Mouse (Mus musculus) intestine, postnatal 0 days (tissue): ENCODE measurements around the gene Maats1. TPM values are rescaled to one million over a fixed set of nuclear protein-coding genes. Genes with fewer than 3 reads are reported as not detected.

Experiments used
- ATAC-seq: fragments of 200-750 bp; cut with Nextera tagmentation; 2 replicates; pipeline ENCODE4 v1.8.0; 2017; ENCODE audit warnings: mild to moderate bottlenecking, moderate TSS enrichment, moderate library complexity
- H3K27ac ChIP-seq: fragments of 300-500 bp; sonication (generic); 2 replicates; pipeline ENCODE4 v1.5.1; 2014; ENCODE audit warnings: mild to moderate bottlenecking, low read depth, low read length, moderate library complexity
- H3K27me3 ChIP-seq: fragments of 300-500 bp; sonication (generic); replicated peaks from 2 replicates; pipeline ENCODE4 v1.6.1; 2014; ENCODE audit warnings: low read length, mixed read lengths; ENCODE audit not compliant: control insufficient read depth, insufficient read depth
- H3K36me3 ChIP-seq: fragments of 300-500 bp; sonication (generic); 2 replicates; pipeline ENCODE4 v1.6.1; 2014; ENCODE audit warnings: mild to moderate bottlenecking, moderate library complexity; ENCODE audit not compliant: control insufficient read depth, insufficient read depth
- H3K4me1 ChIP-seq: fragments of 300-500 bp; sonication (generic); replicated peaks from 2 replicates; pipeline ENCODE4 v1.6.1; 2014; ENCODE audit warnings: antibody characterized with exemption, low read length, mixed read lengths; ENCODE audit not compliant: control insufficient read depth, insufficient read depth
- H3K4me2 ChIP-seq: fragments of 300-500 bp; sonication (generic); replicated peaks from 2 replicates; pipeline ENCODE4 v1.6.1; 2014; ENCODE audit warnings: low read depth, mild to moderate bottlenecking, moderate library complexity
- H3K4me3 ChIP-seq: fragments of 300-500 bp; sonication (generic); 2 replicates; pipeline ENCODE4 v1.5.1; 2014; ENCODE audit warnings: low read depth, low read length
- H3K9ac ChIP-seq: fragments of 300-500 bp; sonication (generic); 2 replicates; pipeline ENCODE4 v1.6.1; 2014; ENCODE audit warnings: mild to moderate bottlenecking, low read depth, low read length
- H3K9me3 ChIP-seq: fragments of 300-500 bp; sonication (generic); 2 replicates; pipeline ENCODE4 v1.6.1; 2016; ENCODE audit warnings: mixed run types; ENCODE audit not compliant: control insufficient read depth
- CTCF ChIP-seq: sonication (generic); IDR thresholded peaks from 2 replicates; pipeline ENCODE4 v1.5.1; 2016; ENCODE audit warnings: low read depth, mild to moderate bottlenecking, control low read depth, antibody characterized with exemption, moderate library complexity
- WGBS: fragments of 180-500 bp; shearing (Covaris S2); extraction: QIAGEN DNeasy Blood & Tissue Kit; methylation state at CpG from one replicate; pipeline ENCODE4 v1.1.7; 2014; 5-methylcytosine and 5-hydroxymethylcytosine counted together
- polyA plus RNA-seq: library from polyadenylated mRNA; unstranded; fragments of >200 nt; fragmentation: Nextera tagmentation; extraction: Ambion mirVana; gene quantifications from 2 replicates; pipeline ENCODE4 v1.2.1, GENCODE M21; 2015

Gene Maats1
- polyA plus RNA-seq, 1 experiment from 2014 or later = 1.0 TPM

- TF ChIP-seq CTCF = peak; percentile 79
- peak overlapping the region; percentile 96 for H3K27ac ChIP-seq
- peak overlapping the region; percentile 57 for H3K4me2 ChIP-seq
- H3K4me3 ChIP-seq = no peak overlapping the region
- no peaks in the 10 kb centered on the region for H3K36me3 ChIP-seq
- ATAC-seq = peak; percentile 62
- no peaks in the 10 kb centered on the region for H3K9me3 ChIP-seq
- WGBS = 16% methylated on average over 5 of the region's 5 CpGs
- H3K27me3 ChIP-seq = no peaks in the 10 kb centered on the region
- peaks cover 4% of the 10 kb centered on the region; the same call in 1 of the 2 replicates for H3K4me1 ChIP-seq
- peak overlapping the region; percentile 34; the same call in 1 of the 2 replicates for H3K9ac ChIP-seq
These were observed 46.5 kb downstream of the Maats1 start for GRCm38 (mm10) chr16:38295349-38295930.

- 26% methylated on average over 7 of the region's 7 CpGs for WGBS
- Histone ChIP-seq H3K4me3 (peak within 1 kb of the TSS; percentile 54), H3K27me3 (no peaks in the 10 kb centered on the region), H3K9me3 (no peaks in the 10 kb centered on the region), H3K36me3 (no peaks in the 10 kb centered on the region), H3K4me2 (peak within 1 kb of the TSS; percentile 57), H3K9ac (peak within 1 kb of the TSS; percentile 70), H3K4me1 (peaks cover 4% of the 10 kb centered on the region; the same call in 1 of the 2 replicates), H3K27ac (peak within 1 kb of the TSS; percentile 96)
- peak; percentile 93 for ATAC-seq
- TF ChIP-seq CTCF = no peak
These were observed 47.1 kb downstream of the Maats1 start, which contains the start of gene Nr1i2 for GRCm38 (mm10) chr16:38294685-38295348. TSS of gene Nr1i2 (minus strand) at chr16:38294824.

DNA sequence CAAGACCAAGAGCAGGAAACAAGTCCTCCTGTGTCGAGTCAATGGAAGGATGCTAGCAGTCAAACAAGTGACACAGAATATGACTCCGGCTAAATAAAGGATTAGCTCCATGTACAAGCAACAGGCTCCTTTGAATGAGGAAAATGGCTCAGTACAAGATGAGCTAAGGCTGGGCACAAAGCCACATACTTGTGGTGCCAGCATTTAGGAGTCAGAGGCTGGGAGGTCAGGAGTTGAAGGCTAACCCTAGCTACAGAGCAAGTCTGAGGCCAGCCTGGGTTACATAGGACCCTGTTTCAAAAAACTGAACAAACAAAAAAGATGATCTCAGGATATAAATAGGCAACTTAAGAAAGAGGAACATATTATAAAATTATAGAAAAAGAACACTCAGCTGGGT is 51.8 kb downstream of the Maats1 start:
- TF ChIP-seq CTCF = no peak
- H3K4me2 ChIP-seq = peak overlapping the region; percentile 57; the same call in 1 of the 2 replicates
- H3K4me1 ChIP-seq = 0 out of 2 replicates have a peak, but pooled peaks cover 4% of the 10 kb centered on the region
- no peaks in the 10 kb centered on the region for H3K36me3 ChIP-seq
- no peak overlapping the region for H3K9ac ChIP-seq
- peak overlapping the region; percentile 15; the same call in 1 of the 2 replicates for H3K27ac ChIP-seq
- H3K9me3 ChIP-seq = no peaks in the 10 kb centered on the region
- H3K4me3 ChIP-seq = no peak overlapping the region
- no peak for ATAC-seq
- WGBS = 62% methylated on average over 2 of the region's 2 CpGs
- no peaks in the 10 kb centered on the region for H3K27me3 ChIP-seq

GRCm38 (mm10) chr16:38288851-38289250 is 53.1 kb downstream of the Maats1 start:
- Histone ChIP-seq H3K4me3 (no peak overlapping the region), H3K27me3 (no peaks in the 10 kb centered on the region), H3K4me2 (peak overlapping the region; percentile 24), H3K36me3 (no peaks in the 10 kb centered on the region), H3K27ac (peak overlapping the region; percentile 87), H3K9ac (0 out of 2 replicates have a peak overlapping the region, but pooled peaks have one; percentile 3), H3K4me1 (0 out of 2 replicates have a peak, but pooled peaks cover 4% of the 10 kb centered on the region), H3K9me3 (no peaks in the 10 kb centered on the region)
- ATAC-seq = peak; percentile 70
- WGBS = 15% methylated on average over 6 of the region's 6 CpGs
- no peak for TF ChIP-seq CTCF

DNA sequence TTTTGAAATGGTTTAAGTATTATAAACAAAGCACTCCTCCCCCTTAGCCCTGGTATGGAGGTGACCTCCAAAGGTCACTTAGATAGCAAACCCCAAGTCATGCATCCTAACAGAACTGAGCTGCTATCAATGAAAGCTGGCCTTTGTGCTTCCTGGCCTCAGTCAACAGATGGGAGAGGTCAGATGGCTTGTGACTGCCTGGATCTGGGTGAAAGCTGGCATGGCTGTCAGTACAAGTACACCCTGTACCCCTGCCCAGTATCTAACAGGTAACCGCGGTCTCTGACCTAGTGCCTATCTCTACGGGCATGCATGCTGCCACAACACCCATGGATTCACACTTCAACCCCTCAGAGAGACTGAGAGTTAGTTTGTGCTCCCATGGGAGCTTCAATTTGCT is 54.2 kb downstream of the Maats1 start:
- peak; percentile 66 for ATAC-seq
- H3K36me3 ChIP-seq = no peaks in the 10 kb centered on the region
- no peaks in the 10 kb centered on the region for H3K9me3 ChIP-seq
- no peak for TF ChIP-seq CTCF
- peak overlapping the region; percentile 24 for H3K4me2 ChIP-seq
- H3K27me3 ChIP-seq = no peaks in the 10 kb centered on the region
- 39% methylated on average over 3 of the region's 3 CpGs for WGBS
- H3K9ac ChIP-seq = 0 out of 2 replicates have a peak overlapping the region, but pooled peaks have one; percentile 13
- H3K4me3 ChIP-seq = no peak overlapping the region
- 0 out of 2 replicates have a peak, but pooled peaks cover 4% of the 10 kb centered on the region for H3K4me1 ChIP-seq
- H3K27ac ChIP-seq = peak overlapping the region; percentile 87

DNA sequence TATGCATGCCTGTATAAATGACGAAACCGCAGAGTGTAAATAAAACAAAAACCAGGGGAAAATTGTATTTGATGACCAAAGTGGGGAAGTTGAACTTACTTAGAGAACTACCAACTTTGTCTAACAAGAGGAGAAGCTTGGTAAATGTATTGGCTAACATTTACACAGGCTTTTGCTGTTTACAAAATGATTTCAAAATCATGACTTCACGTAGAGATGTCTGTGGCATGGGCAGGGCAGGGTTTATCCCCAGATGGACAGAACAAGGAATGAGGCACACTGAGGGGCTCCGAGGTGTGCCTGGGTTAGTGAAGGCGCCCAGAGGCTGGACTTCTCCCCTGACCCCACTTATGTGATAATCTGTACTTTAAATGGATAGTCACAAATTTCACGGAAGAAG is 54.6 kb downstream of the Maats1 start:
- TF ChIP-seq CTCF = no peak
- Histone ChIP-seq H3K4me1 (0 out of 2 replicates have a peak, but pooled peaks cover 4% of the 10 kb centered on the region), H3K4me2 (no peak overlapping the region), H3K4me3 (no peak overlapping the region), H3K27me3 (no peaks in the 10 kb centered on the region), H3K27ac (peak overlapping the region; percentile 87), H3K9me3 (no peaks in the 10 kb centered on the region), H3K9ac (no peak overlapping the region), H3K36me3 (no peaks in the 10 kb centered on the region)
- 48% methylated on average over 6 of the region's 6 CpGs for WGBS
- no peak for ATAC-seq
